Mouse (Mus musculus) embryonic facial prominence, embryonic 12.5 days (tissue): ENCODE results near the gene Fbxl14. TPM values are rescaled to one million over a fixed set of nuclear protein-coding genes. Genes with fewer than 3 reads are reported as not detected.

Source experiments
- ATAC-seq: fragments of 200-750 bp; cut with Nextera tagmentation; 2 replicates; pipeline ENCODE4 v1.8.0; 2017; ENCODE audit not compliant: insufficient number of reproducible peaks, insufficient read depth, low FRiP score, low TSS enrichment
- H3K27ac ChIP-seq: fragments of 300-500 bp; sonication (generic); 2 replicates; pipeline ENCODE4 v1.5.1; 2016; ENCODE audit warnings: mild to moderate bottlenecking
- H3K27me3 ChIP-seq: fragments of 300-500 bp; sonication (generic); 2 replicates; pipeline ENCODE4 v1.6.1; 2016; ENCODE audit warnings: mild to moderate bottlenecking, moderate library complexity
- H3K36me3 ChIP-seq: fragments of 300-500 bp; sonication (generic); 2 replicates; pipeline ENCODE4 v1.6.1; 2016; ENCODE audit warnings: mild to moderate bottlenecking
- H3K4me1 ChIP-seq: fragments of 300-500 bp; sonication (generic); 2 replicates; pipeline ENCODE4 v1.6.1; 2016
- H3K4me2 ChIP-seq: fragments of 300-500 bp; sonication (generic); replicated peaks from 2 replicates; pipeline ENCODE4 v1.6.1; 2016; ENCODE audit warnings: mild to moderate bottlenecking, moderate library complexity
- H3K4me3 ChIP-seq: fragments of 300-500 bp; sonication (generic); 2 replicates; pipeline ENCODE4 v1.5.1; 2016; ENCODE audit warnings: mild to moderate bottlenecking
- H3K9ac ChIP-seq: fragments of 300-500 bp; sonication (generic); 2 replicates; pipeline ENCODE4 v1.6.1; 2016; ENCODE audit warnings: mild to moderate bottlenecking, moderate library complexity
- H3K9me3 ChIP-seq: fragments of 300-500 bp; sonication (generic); 2 replicates; pipeline ENCODE4 v1.6.1; 2016; ENCODE audit warnings: mild to moderate bottlenecking, moderate library complexity
- WGBS: fragments of 180-500 bp; shearing (Covaris S2); methylation state at CpG from one replicate; pipeline ENCODE4 v1.1.7; 2016; 5-methylcytosine and 5-hydroxymethylcytosine counted together
- polyA plus RNA-seq: library from polyadenylated mRNA; unstranded; fragments of >200 nt; fragmentation: Nextera tagmentation; extraction: Ambion mirVana; gene quantifications from 2 replicates; pipeline ENCODE4 v1.2.1, GENCODE M21; 2016

Fbxl14 gene
- polyA plus RNA-seq, 1 experiment from 2014 or later: 4.1 TPM

- H3K27me3 ChIP-seq: no peaks in the 10 kb centered on the region
- peak overlapping the region; percentile 9; the same call in 1 of the 2 replicates for H3K27ac ChIP-seq
- peaks cover 48% of the 10 kb centered on the region for H3K4me1 ChIP-seq
- H3K9ac ChIP-seq: no peak overlapping the region
- no peaks in the 10 kb centered on the region for H3K9me3 ChIP-seq
- H3K36me3 ChIP-seq: peaks cover 18% of the 10 kb centered on the region
- H3K4me2 ChIP-seq: no peak overlapping the region
- H3K4me3 ChIP-seq: no peak overlapping the region
- no peak for ATAC-seq
- 9% methylated on average over 2 of the region's 2 CpGs for WGBS
Measured at GRCm38 (mm10) chr6:119485486-119485885, 6.0 kb downstream of the Fbxl14 start.

DNA sequence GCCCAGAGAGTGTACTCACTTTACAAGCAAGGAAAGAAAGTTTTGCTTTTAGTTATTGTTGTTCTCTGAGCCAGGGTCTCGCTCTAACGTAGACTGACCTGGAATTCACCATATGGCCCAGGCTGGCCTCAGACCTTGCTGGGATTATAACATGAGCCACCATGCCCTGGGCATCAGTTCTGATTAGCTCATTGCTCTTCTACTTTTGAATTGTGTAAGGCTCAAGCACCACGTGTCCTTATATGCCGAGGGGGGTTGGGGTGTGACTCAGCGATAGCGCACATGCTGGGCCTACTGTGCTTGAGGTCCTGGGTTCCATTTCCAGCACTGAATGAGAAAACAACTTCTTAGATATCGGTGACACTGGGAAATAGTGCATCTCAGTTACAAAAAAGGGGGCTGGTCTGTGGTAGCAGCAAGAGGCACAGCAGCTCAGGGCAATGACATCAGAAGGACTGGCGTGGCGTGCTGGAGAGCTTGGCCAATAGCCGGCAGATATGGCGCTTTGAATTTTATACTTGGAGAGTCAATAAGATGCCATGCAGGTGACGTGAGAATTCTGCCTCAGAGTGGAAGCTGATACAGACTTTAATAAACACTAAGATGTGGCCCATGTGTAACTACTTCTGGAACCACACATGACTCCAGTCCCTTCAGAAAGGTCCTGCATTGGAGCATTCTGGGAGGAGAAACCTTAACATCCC lies 7.1 kb downstream of the Fbxl14 start:
- Histone ChIP-seq H3K4me1 (peaks cover 46% of the 10 kb centered on the region), H3K4me3 (no peak overlapping the region), H3K27me3 (no peaks in the 10 kb centered on the region), H3K9ac (no peak overlapping the region), H3K36me3 (peaks cover 12% of the 10 kb centered on the region), H3K9me3 (no peaks in the 10 kb centered on the region), H3K27ac (no peak overlapping the region), H3K4me2 (no peak overlapping the region)
- WGBS: 82% methylated on average over 12 of the region's 12 CpGs
- ATAC-seq: no peak

GRCm38 (mm10) chr6:119487085-119487458 lies 7.6 kb downstream of the Fbxl14 start:
- no peak overlapping the region for H3K27ac ChIP-seq
- H3K9ac ChIP-seq: no peak overlapping the region
- no peak overlapping the region for H3K4me3 ChIP-seq
- WGBS: 88% methylated on average over 7 of the region's 7 CpGs
- peaks cover 42% of the 10 kb centered on the region for H3K4me1 ChIP-seq
- H3K36me3 ChIP-seq: peaks cover 12% of the 10 kb centered on the region
- ATAC-seq: no peak
- H3K27me3 ChIP-seq: no peaks in the 10 kb centered on the region
- H3K9me3 ChIP-seq: no peaks in the 10 kb centered on the region
- H3K4me2 ChIP-seq: no peak overlapping the region

GRCm38 (mm10) chr6:119487619-119488018 lies 8.2 kb downstream of the Fbxl14 start:
- Histone ChIP-seq H3K27me3 (no peaks in the 10 kb centered on the region), H3K36me3 (peaks cover 12% of the 10 kb centered on the region), H3K9ac (no peak overlapping the region), H3K27ac (no peak overlapping the region), H3K4me1 (peaks cover 40% of the 10 kb centered on the region), H3K4me3 (no peak overlapping the region), H3K4me2 (no peak overlapping the region), H3K9me3 (no peaks in the 10 kb centered on the region)
- 88% methylated on average over 9 of the region's 9 CpGs for WGBS
- ATAC-seq: no peak

- ATAC-seq: no peak
- no peak overlapping the region for H3K4me3 ChIP-seq
- no peak overlapping the region for H3K27ac ChIP-seq
- no peaks in the 10 kb centered on the region for H3K9me3 ChIP-seq
- 8% methylated on average over 5 of the region's 5 CpGs for WGBS
- H3K27me3 ChIP-seq: no peaks in the 10 kb centered on the region
- peaks cover under 1% of the 10 kb centered on the region for H3K36me3 ChIP-seq
- peaks cover 21% of the 10 kb centered on the region for H3K4me1 ChIP-seq
- H3K4me2 ChIP-seq: no peak overlapping the region
- no peak overlapping the region for H3K9ac ChIP-seq
Measured at GRCm38 (mm10) chr6:119489765-119490164, 10.3 kb downstream of the Fbxl14 start.

- no peak overlapping the region for H3K4me3 ChIP-seq
- no peaks in the 10 kb centered on the region for H3K27me3 ChIP-seq
- WGBS: 18% methylated on average over 11 of the region's 11 CpGs
- H3K4me1 ChIP-seq: peaks cover 19% of the 10 kb centered on the region
- ATAC-seq: no peak
- peak overlapping the region; percentile 17; the same call in 1 of the 2 replicates for H3K4me2 ChIP-seq
- no peaks in the 10 kb centered on the region for H3K36me3 ChIP-seq
- no peak overlapping the region for H3K9ac ChIP-seq
- H3K27ac ChIP-seq: no peak overlapping the region
- no peaks in the 10 kb centered on the region for H3K9me3 ChIP-seq
Measured at GRCm38 (mm10) chr6:119490549-119490948, 11.1 kb downstream of the Fbxl14 start.

- 36% methylated on average over 11 of the region's 11 CpGs for WGBS
- Histone ChIP-seq H3K36me3 (no peaks in the 10 kb centered on the region), H3K27ac (no peak overlapping the region), H3K27me3 (no peaks in the 10 kb centered on the region), H3K4me2 (peak overlapping the region; percentile 17; the same call in 1 of the 2 replicates), H3K4me3 (no peak overlapping the region), H3K9ac (no peak overlapping the region), H3K4me1 (peaks cover 15% of the 10 kb centered on the region), H3K9me3 (no peaks in the 10 kb centered on the region)
- ATAC-seq: no peak
Measured at GRCm38 (mm10) chr6:119491006-119491405, 11.5 kb downstream of the Fbxl14 start.

- H3K9ac ChIP-seq: no peak overlapping the region
- H3K4me2 ChIP-seq: no peak overlapping the region
- no peaks in the 10 kb centered on the region for H3K27me3 ChIP-seq
- no peak overlapping the region for H3K4me3 ChIP-seq
- no peaks in the 10 kb centered on the region for H3K36me3 ChIP-seq
- no peak overlapping the region for H3K27ac ChIP-seq
- H3K9me3 ChIP-seq: no peaks in the 10 kb centered on the region
- 48% methylated on average over 9 of the region's 9 CpGs for WGBS
- no peak for ATAC-seq
- peaks cover 12% of the 10 kb centered on the region for H3K4me1 ChIP-seq
Measured at GRCm38 (mm10) chr6:119491997-119492629, 12.6 kb downstream of the Fbxl14 start.

DNA sequence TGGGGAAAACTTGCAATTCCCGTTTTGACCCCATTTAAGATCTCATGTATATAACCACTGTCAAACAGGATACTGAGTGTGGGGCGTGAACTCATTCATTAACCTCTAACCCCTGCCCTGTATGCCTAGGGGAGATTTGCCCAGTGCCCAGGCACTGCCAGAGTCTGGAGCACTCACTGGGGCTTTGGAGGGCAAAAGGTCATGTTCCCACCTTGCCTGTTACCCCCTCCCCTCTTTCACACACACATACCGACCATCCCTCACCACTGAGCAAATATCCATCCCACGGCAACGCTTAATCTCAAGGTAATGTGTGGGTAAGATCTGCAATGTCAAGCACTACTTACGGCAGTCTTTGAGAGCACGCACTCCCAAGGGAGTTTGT lies 13.2 kb downstream of the Fbxl14 start:
- Histone ChIP-seq H3K27me3 (no peaks in the 10 kb centered on the region), H3K4me2 (no peak overlapping the region), H3K4me3 (no peak overlapping the region), H3K36me3 (no peaks in the 10 kb centered on the region), H3K27ac (no peak overlapping the region), H3K9me3 (no peaks in the 10 kb centered on the region), H3K4me1 (peaks cover 12% of the 10 kb centered on the region), H3K9ac (no peak overlapping the region)
- 30% methylated on average over 7 of the region's 7 CpGs for WGBS
- no peak for ATAC-seq

DNA sequence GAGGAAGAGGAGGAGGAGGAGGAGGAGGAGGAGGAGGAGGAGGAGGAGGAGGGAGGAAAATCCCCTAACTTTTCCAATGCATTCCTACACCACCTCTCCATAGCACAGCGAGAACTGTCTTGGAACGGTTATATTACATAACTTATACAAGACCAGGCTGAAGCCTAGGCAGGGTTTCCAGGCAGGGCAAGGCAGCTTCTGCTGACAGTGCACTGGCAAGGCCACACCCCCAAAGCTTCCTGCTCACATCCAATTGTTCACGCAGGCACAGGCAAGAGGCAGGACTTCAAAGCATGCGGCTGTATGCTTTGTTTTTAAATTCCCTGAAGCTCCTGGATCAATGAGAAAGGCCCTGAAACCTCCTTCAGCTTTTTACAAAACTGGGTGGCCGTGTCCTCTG lies 19.8 kb downstream of the Fbxl14 start:
- Histone ChIP-seq H3K4me3 (no peak overlapping the region), H3K27me3 (no peaks in the 10 kb centered on the region), H3K9ac (no peak overlapping the region), H3K9me3 (no peaks in the 10 kb centered on the region), H3K4me1 (peaks cover 10% of the 10 kb centered on the region), H3K36me3 (no peaks in the 10 kb centered on the region), H3K4me2 (no peak overlapping the region), H3K27ac (no peak overlapping the region)
- WGBS: 22% methylated on average over 5 of the region's 5 CpGs
- no peak for ATAC-seq

DNA sequence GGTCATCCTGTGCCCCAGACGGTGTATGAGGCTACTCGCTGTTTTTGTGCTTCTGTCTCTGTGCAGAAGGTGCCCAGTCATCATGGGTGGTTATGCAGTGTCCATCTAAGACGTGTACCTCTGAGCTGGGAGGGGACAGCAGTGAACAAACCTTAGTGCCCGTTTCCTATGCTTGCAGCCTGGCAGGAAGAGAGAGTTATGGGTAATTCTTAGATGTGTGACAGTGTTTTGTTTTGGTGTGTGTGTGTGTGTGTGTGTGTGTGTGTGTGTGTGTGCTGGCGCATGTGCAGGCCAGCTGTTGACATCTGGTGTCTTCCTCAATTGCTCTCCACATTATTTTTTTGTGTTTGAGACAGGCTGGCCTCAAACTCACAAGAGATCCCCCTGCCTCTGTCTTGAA lies 20.6 kb downstream of the Fbxl14 start:
- ATAC-seq: no peak
- peaks cover 10% of the 10 kb centered on the region for H3K4me1 ChIP-seq
- H3K36me3 ChIP-seq: no peaks in the 10 kb centered on the region
- no peak overlapping the region for H3K4me3 ChIP-seq
- 0 out of 2 replicates have a peak overlapping the region, but pooled peaks have one; percentile 17 for H3K27ac ChIP-seq
- no peaks in the 10 kb centered on the region for H3K27me3 ChIP-seq
- H3K9ac ChIP-seq: no peak overlapping the region
- no peak overlapping the region for H3K4me2 ChIP-seq
- H3K9me3 ChIP-seq: no peaks in the 10 kb centered on the region
- WGBS: 61% methylated on average over 5 of the region's 5 CpGs

DNA sequence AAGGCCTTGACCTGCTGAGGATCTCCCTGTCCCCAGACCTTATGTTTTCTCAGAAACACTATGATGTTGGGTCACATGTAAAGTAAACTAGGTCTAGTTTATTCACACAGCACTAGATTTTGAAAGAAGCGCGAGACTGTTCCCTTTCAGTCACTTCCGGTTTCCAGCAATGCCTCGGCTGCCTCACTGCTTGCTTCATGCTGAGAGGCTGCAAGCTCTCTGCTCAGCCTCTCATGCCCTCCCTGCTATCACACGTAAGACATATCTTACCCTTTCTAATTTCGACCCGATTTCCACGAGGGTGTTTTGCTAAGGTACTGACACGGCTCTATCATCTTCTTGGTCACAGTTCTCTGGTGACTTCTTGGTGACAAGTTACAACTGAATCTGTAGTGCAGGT lies 22.6 kb downstream of the Fbxl14 start:
- Histone ChIP-seq H3K4me2 (no peak overlapping the region), H3K4me3 (no peak overlapping the region), H3K36me3 (no peaks in the 10 kb centered on the region), H3K27me3 (no peaks in the 10 kb centered on the region), H3K9me3 (no peaks in the 10 kb centered on the region), H3K27ac (no peak overlapping the region), H3K9ac (no peak overlapping the region), H3K4me1 (peaks cover 10% of the 10 kb centered on the region)
- no peak for ATAC-seq
- 53% methylated on average over 9 of the region's 9 CpGs for WGBS
